Mouse (Mus musculus): ENCODE results near the gene 2510039O18Rik. TPM values are rescaled to one million over a fixed set of nuclear protein-coding genes. Genes with fewer than 3 reads are reported as not detected.

2510039O18Rik gene
- polyA plus RNA-seq (2014; fragmentation: Nextera tagmentation; extraction: Ambion mirVana): 12.5 TPM in 2 replicates

DNA sequence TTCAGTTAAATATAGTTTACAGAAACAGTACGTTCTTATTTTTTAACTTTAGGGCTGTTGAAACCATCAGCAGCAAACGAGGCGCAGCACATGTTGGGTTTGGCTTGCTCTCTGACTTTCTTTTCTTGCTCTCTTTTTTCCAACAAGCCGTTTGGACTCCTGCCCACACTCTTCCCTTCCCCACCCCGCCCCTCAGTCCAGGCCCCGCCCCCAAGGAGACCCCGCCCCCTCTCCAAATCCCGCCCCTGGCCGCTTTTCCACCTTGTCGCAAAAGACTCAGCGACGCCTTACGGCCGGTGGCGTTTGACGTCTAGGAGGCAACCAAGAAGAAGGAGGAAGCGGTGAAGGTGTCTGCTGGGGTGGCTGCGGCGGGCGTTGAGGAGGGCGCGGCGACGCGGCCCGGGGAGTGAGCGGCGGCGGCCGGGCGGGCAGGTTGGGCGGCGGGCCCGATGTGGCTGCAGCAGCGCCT lies at the start of gene 2510039O18Rik:
2510039O18Rik (plus strand) TSS at position 320 of the 469 bp plus-strand sequence.
- Histone ChIP-seq H3K36me3 (ENCODE audit: control insufficient read depth, insufficient read depth, low read length) (peaks cover 24% of the 10 kb centered on the region), H3K9me3 (replicated peaks; ENCODE audit: control insufficient read depth, low read length) (no peaks in the 10 kb centered on the region), H3K9ac (ENCODE audit: low read length) (peak within 1 kb of the TSS; percentile 86), H3K27me3 (replicated peaks; ENCODE audit: control insufficient read depth, insufficient read depth, low read length) (no peaks in the 10 kb centered on the region), H3K4me2 (ENCODE audit: low read length) (peak within 1 kb of the TSS; percentile 99), H3K4me1 (ENCODE audit: control insufficient read depth, insufficient read depth, low read length) (peaks cover 25% of the 10 kb centered on the region), H3K27ac (ENCODE audit: low read depth, low read length) (peak within 1 kb of the TSS; percentile 58), H3K4me3 (ENCODE audit: low read depth, low read length) (peak within 1 kb of the TSS; percentile 92)
- ATAC-seq (peak; percentile 67), DNase-seq (ENCODE audit: low spot score) (peak; percentile 95)
- whole genome bisulfite sequencing: 2% methylated on average over 15 of the region's 35 CpGs

GRCm38 (mm10) chr4:147895815-147896330 lies 44.8 kb upstream of the 2510039O18Rik start:
- DNase-seq (ENCODE audit: low spot score): no peak
- ATAC-seq: no peak
- Histone ChIP-seq H3K4me2 (ENCODE audit: low read length) (no peak overlapping the region), H3K36me3 (ENCODE audit: control insufficient read depth, insufficient read depth, low read length) (peaks cover 94% of the 10 kb centered on the region), H3K4me3 (ENCODE audit: low read depth, low read length) (no peak overlapping the region), H3K9ac (ENCODE audit: low read length) (no peak overlapping the region), H3K27me3 (replicated peaks; ENCODE audit: control insufficient read depth, insufficient read depth, low read length) (no peaks in the 10 kb centered on the region), H3K27ac (ENCODE audit: low read depth, low read length) (no peak overlapping the region), H3K9me3 (replicated peaks; ENCODE audit: control insufficient read depth, low read length) (no peaks in the 10 kb centered on the region), H3K4me1 (ENCODE audit: control insufficient read depth, insufficient read depth, low read length) (no peaks in the 10 kb centered on the region)
- 93% methylated on average over 4 of the region's 4 CpGs for WGBS

DNA sequence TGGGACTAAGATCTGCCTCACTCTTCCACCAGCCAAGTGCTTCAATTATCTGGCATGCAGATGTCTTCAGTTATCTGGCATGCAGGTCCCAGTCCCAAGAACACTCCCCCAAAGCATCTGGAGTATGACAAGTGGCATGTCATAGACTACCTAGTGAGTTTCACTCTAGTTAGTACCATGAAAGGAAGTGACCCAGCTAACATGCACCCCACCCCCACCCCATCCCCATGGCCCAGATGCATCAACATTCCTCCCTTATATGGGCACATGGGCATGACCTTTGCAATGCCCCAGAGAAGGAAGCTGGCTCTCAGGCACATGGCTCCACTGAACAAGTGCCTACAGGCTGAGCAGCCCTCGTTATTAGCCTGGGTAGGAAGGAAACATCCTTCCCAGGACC lies 44.3 kb upstream of the 2510039O18Rik start:
- no peak overlapping the region for H3K4me2 ChIP-seq (ENCODE audit: low read length)
- no peaks in the 10 kb centered on the region for H3K9me3 ChIP-seq (replicated peaks; ENCODE audit: control insufficient read depth, low read length)
- no peak overlapping the region for H3K4me3 ChIP-seq (ENCODE audit: low read depth, low read length)
- H3K36me3 ChIP-seq (ENCODE audit: control insufficient read depth, insufficient read depth, low read length): peaks cover 92% of the 10 kb centered on the region
- no peak for DNase-seq (ENCODE audit: low spot score)
- WGBS: 80% methylated on average over 1 of the region's 1 CpGs
- H3K27me3 ChIP-seq (replicated peaks; ENCODE audit: control insufficient read depth, insufficient read depth, low read length): no peaks in the 10 kb centered on the region
- H3K9ac ChIP-seq (ENCODE audit: low read length): no peak overlapping the region
- ATAC-seq: no peak
- H3K4me1 ChIP-seq (ENCODE audit: control insufficient read depth, insufficient read depth, low read length): no peaks in the 10 kb centered on the region
- no peak overlapping the region for H3K27ac ChIP-seq (ENCODE audit: low read depth, low read length)

GRCm38 (mm10) chr4:147897348-147897747 lies 43.3 kb upstream of the 2510039O18Rik start:
- Histone ChIP-seq H3K4me1 (ENCODE audit: control insufficient read depth, insufficient read depth, low read length) (no peaks in the 10 kb centered on the region), H3K4me2 (ENCODE audit: low read length) (no peak overlapping the region), H3K9me3 (replicated peaks; ENCODE audit: control insufficient read depth, low read length) (no peaks in the 10 kb centered on the region), H3K27ac (ENCODE audit: low read depth, low read length) (no peak overlapping the region), H3K27me3 (replicated peaks; ENCODE audit: control insufficient read depth, insufficient read depth, low read length) (no peaks in the 10 kb centered on the region), H3K4me3 (ENCODE audit: low read depth, low read length) (no peak overlapping the region), H3K36me3 (ENCODE audit: control insufficient read depth, insufficient read depth, low read length) (peaks cover 88% of the 10 kb centered on the region), H3K9ac (ENCODE audit: low read length) (no peak overlapping the region)
- ATAC-seq: no peak
- 93% methylated on average over 3 of the region's 3 CpGs for whole genome bisulfite sequencing
- no peak for DNase-seq (ENCODE audit: low spot score)

GRCm38 (mm10) chr4:147900452-147900851 lies 40.2 kb upstream of the 2510039O18Rik start:
- H3K9ac ChIP-seq (ENCODE audit: low read length): no peak overlapping the region
- peaks cover 66% of the 10 kb centered on the region for H3K36me3 ChIP-seq (ENCODE audit: control insufficient read depth, insufficient read depth, low read length)
- H3K4me1 ChIP-seq (ENCODE audit: control insufficient read depth, insufficient read depth, low read length): peaks cover 4% of the 10 kb centered on the region
- no peaks in the 10 kb centered on the region for H3K9me3 ChIP-seq (replicated peaks; ENCODE audit: control insufficient read depth, low read length)
- H3K27me3 ChIP-seq (replicated peaks; ENCODE audit: control insufficient read depth, insufficient read depth, low read length): no peaks in the 10 kb centered on the region
- ATAC-seq (no peak), DNase-seq (ENCODE audit: low spot score) (no peak)
- no peak overlapping the region for H3K4me2 ChIP-seq (ENCODE audit: low read length)
- H3K4me3 ChIP-seq (ENCODE audit: low read depth, low read length): no peak overlapping the region
- H3K27ac ChIP-seq (ENCODE audit: low read depth, low read length): no peak overlapping the region
- 88% methylated on average over 7 of the region's 7 CpGs for WGBS

DNA sequence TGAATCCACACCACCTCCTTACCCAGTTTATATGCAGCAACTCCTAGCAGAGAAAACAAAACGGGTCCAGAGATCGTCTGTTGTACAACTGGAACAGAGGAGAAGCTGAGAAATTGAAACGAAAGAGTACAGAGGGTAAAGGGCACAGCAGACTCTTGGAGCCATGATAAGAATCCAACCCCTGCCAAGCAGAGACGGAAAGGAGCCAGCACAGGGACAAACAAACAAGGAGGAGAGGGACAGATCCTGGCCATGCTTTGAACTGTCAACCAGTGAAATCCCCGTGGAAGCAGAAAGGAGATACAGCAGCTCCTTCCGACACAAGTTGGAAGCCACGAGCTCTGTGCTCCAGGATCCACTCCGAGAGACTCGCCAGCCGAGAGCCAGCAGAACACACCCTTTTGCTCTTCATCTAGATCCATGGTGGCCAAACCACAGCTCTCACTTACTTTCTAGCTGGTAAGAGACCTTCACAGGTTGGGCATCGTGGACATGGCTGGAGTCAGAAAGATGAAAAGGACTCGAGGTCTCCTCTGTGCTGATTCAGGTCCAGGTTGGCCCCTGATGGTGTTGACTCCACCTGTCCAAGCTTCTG lies 37.7 kb upstream of the 2510039O18Rik start:
- 89% methylated on average over 12 of the region's 12 CpGs for WGBS

DNA sequence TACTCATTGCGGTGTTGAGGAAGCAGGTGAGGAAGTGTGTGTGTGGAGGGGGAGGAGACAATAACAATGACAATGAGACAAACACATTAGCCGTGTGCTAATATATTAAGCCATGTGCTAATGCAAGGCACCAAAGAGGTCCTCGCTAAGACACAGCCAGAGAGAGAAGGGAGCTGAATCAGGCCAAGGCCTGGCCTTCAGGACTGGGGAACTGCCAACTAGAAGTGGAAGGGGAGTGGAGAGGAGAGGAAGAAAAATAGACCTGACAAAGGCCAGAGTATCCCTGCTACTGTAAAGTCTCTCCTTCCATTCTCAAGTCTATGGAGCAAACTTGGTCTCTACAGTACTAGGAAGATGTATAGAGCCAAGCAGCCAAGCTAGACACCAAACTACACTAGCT lies 37.1 kb upstream of the 2510039O18Rik start:
- Histone ChIP-seq H3K4me2 (ENCODE audit: low read length) (peak overlapping the region; percentile 70), H3K36me3 (ENCODE audit: control insufficient read depth, insufficient read depth, low read length) (peaks cover 35% of the 10 kb centered on the region), H3K27me3 (replicated peaks; ENCODE audit: control insufficient read depth, insufficient read depth, low read length) (no peaks in the 10 kb centered on the region), H3K4me3 (ENCODE audit: low read depth, low read length) (peak overlapping the region; percentile 88), H3K9ac (ENCODE audit: low read length) (peak overlapping the region; percentile 81), H3K27ac (ENCODE audit: low read depth, low read length) (no peak overlapping the region), H3K4me1 (ENCODE audit: control insufficient read depth, insufficient read depth, low read length) (peaks cover 4% of the 10 kb centered on the region), H3K9me3 (replicated peaks; ENCODE audit: control insufficient read depth, low read length) (no peaks in the 10 kb centered on the region)
- 91% methylated on average over 3 of the region's 3 CpGs for WGBS
- no peak for ATAC-seq
- no peak for DNase-seq (ENCODE audit: low spot score)

More for the DNA sequence above, 37.7 kb upstream of the 2510039O18Rik start:
- ATAC-seq (no peak), DNase-seq (ENCODE audit: low spot score) (no peak)
- no peaks in the 10 kb centered on the region for H3K9me3 ChIP-seq (replicated peaks; ENCODE audit: control insufficient read depth, low read length)
- H3K36me3 ChIP-seq (ENCODE audit: control insufficient read depth, insufficient read depth, low read length): peaks cover 41% of the 10 kb centered on the region
- H3K4me2 ChIP-seq (ENCODE audit: low read length): no peak overlapping the region
- no peak overlapping the region for H3K4me3 ChIP-seq (ENCODE audit: low read depth, low read length)
- H3K27me3 ChIP-seq (replicated peaks; ENCODE audit: control insufficient read depth, insufficient read depth, low read length): no peaks in the 10 kb centered on the region
- no peak overlapping the region for H3K27ac ChIP-seq (ENCODE audit: low read depth, low read length)
- no peak overlapping the region for H3K9ac ChIP-seq (ENCODE audit: low read length)
- peaks cover 4% of the 10 kb centered on the region for H3K4me1 ChIP-seq (ENCODE audit: control insufficient read depth, insufficient read depth, low read length)

GRCm38 (mm10) chr4:147904313-147905089 lies 36.2 kb upstream of the 2510039O18Rik start, which contains the start of gene Mfn2:
TSS of gene Mfn2 (minus strand) at chr4:147904704.
- Histone ChIP-seq H3K4me3 (ENCODE audit: low read depth, low read length) (peak within 1 kb of the TSS; percentile 88), H3K9ac (ENCODE audit: low read length) (peak within 1 kb of the TSS; percentile 81), H3K27ac (ENCODE audit: low read depth, low read length) (peak within 1 kb of the TSS; percentile 72), H3K36me3 (ENCODE audit: control insufficient read depth, insufficient read depth, low read length) (peaks cover 26% of the 10 kb centered on the region), H3K4me1 (ENCODE audit: control insufficient read depth, insufficient read depth, low read length) (peaks cover 4% of the 10 kb centered on the region), H3K27me3 (replicated peaks; ENCODE audit: control insufficient read depth, insufficient read depth, low read length) (no peaks in the 10 kb centered on the region), H3K9me3 (replicated peaks; ENCODE audit: control insufficient read depth, low read length) (no peaks in the 10 kb centered on the region), H3K4me2 (ENCODE audit: low read length) (peak within 1 kb of the TSS; percentile 70)
- under 1% methylated on average over 46 of the region's 59 CpGs for WGBS
- ATAC-seq (peak; percentile 94), DNase-seq (ENCODE audit: low spot score) (peak; percentile 96)

All from forebrain, embryonic 14.5 days (tissue).